Comparison of ENCODE assay signal across 8 mouse cellular contexts in genomic region chr8:48109373-48109855, GRCm38 (mm10). TPM values are rescaled to one million over a fixed set of nuclear protein-coding genes. Genes with fewer than 3 reads are reported as not detected.
DNase-seq lines count a peak whose midpoint lies in the region; ATAC-seq and TF ChIP-seq lines count a peak whose summit lies in the region.

No protein-coding gene starts in this region.

- H3K4me2 ChIP-seq in kidney, embryonic 15.5 days, result peak overlapping the region; percentile 85
- peak overlapping the region; percentile 80 for H3K4me2 ChIP-seq in hindbrain, postnatal 0 days (ENCODE audit: low read depth, low read length)
- peak overlapping the region; percentile 66 for H3K4me2 ChIP-seq in midbrain, embryonic 14.5 days (ENCODE audit: low read length)

- ATAC-seq in kidney, embryonic 15.5 days (replicated peaks; ENCODE audit: low FRiP score), result peak; percentile 71
- peak; percentile 41 for ATAC-seq in hindbrain, postnatal 0 days
- ATAC-seq in midbrain, embryonic 14.5 days (ENCODE audit: low FRiP score, low TSS enrichment), result no peak

- H3K4me1 ChIP-seq in kidney, embryonic 15.5 days, result peaks cover 21% of the 10 kb centered on the region
- H3K4me1 ChIP-seq in embryonic facial prominence, embryonic 10.5 days, result peaks cover 20% of the 10 kb centered on the region
- H3K4me1 ChIP-seq in hindbrain, postnatal 0 days (ENCODE audit: insufficient read depth, low read length), result peaks cover 5% of the 10 kb centered on the region; the same call in 1 of the 2 replicates
- H3K4me1 ChIP-seq in midbrain, embryonic 14.5 days (ENCODE audit: control insufficient read depth, insufficient read depth, low read length), result no peaks in the 10 kb centered on the region; the same call in 1 of the 2 replicates

- peak overlapping the region; percentile 84 for H3K27ac ChIP-seq in kidney, embryonic 15.5 days
- H3K27ac ChIP-seq in embryonic facial prominence, embryonic 10.5 days (replicated peaks), result peak overlapping the region; percentile 97
- no peak overlapping the region for H3K27ac ChIP-seq in hindbrain, postnatal 0 days
- no peak overlapping the region for H3K27ac ChIP-seq in midbrain, embryonic 14.5 days (replicated peaks; ENCODE audit: low read depth, low read length)

- no peaks in the 10 kb centered on the region for H3K27me3 ChIP-seq in kidney, embryonic 15.5 days
- no peaks in the 10 kb centered on the region for H3K27me3 ChIP-seq in embryonic facial prominence, embryonic 10.5 days (replicated peaks; ENCODE audit: low read depth, poor library complexity, severe bottlenecking)
- no peaks in the 10 kb centered on the region for H3K27me3 ChIP-seq in hindbrain, postnatal 0 days (ENCODE audit: insufficient read depth, low read length)
- H3K27me3 ChIP-seq in midbrain, embryonic 14.5 days (ENCODE audit: control insufficient read depth, insufficient read depth, low read length), result no peaks in the 10 kb centered on the region

- WGBS in kidney, embryonic 15.5 days, result 12% methylated on average over 5 of the region's 5 CpGs
- 25% methylated on average over 5 of the region's 5 CpGs for WGBS in embryonic facial prominence, embryonic 10.5 days
- WGBS in hindbrain, postnatal 0 days, result 42% methylated on average over 5 of the region's 5 CpGs
- 40% methylated on average over 5 of the region's 5 CpGs for WGBS in midbrain, embryonic 14.5 days

- TF ChIP-seq CTCF in hindbrain, postnatal 0 days (IDR thresholded peaks at IDR 0.05; ENCODE audit: low read depth), result no peak

- peaks cover 8% of the 10 kb centered on the region for H3K9me3 ChIP-seq in kidney, embryonic 15.5 days (replicated peaks)
- peaks cover 5% of the 10 kb centered on the region; the same call in 1 of the 2 replicates for H3K9me3 ChIP-seq in embryonic facial prominence, embryonic 10.5 days
- H3K9me3 ChIP-seq in hindbrain, postnatal 0 days (ENCODE audit: low read length), result no peaks in the 10 kb centered on the region
- no peaks in the 10 kb centered on the region for H3K9me3 ChIP-seq in midbrain, embryonic 14.5 days (ENCODE audit: control insufficient read depth, low read length)

- H3K9ac ChIP-seq in kidney, embryonic 15.5 days, result 0 out of 2 replicates have a peak overlapping the region, but pooled peaks have one; percentile 0
- peak overlapping the region; percentile 44 for H3K9ac ChIP-seq in hindbrain, postnatal 0 days (replicated peaks; ENCODE audit: low read length)
- peak overlapping the region; percentile 61 for H3K9ac ChIP-seq in midbrain, embryonic 14.5 days (replicated peaks; ENCODE audit: low read length)

- no peak for DNase-seq in kidney, postnatal 14 days
- DNase-seq in embryonic facial prominence, embryonic 10.5 days (ENCODE audit: low spot score), result no peak
- no peak for DNase-seq in hindbrain, postnatal 0 days (ENCODE audit: low spot score)
- no peak for DNase-seq in midbrain, embryonic 14.5 days
- no peak for DNase-seq in cerebellum, adult 18-20 months
- DNase-seq in embryo, embryonic 11 days, result no peak
- no peak for DNase-seq in gastrocnemius, adult 18-20 months (ENCODE audit: low spot score)

- H3K4me3 ChIP-seq in kidney, embryonic 15.5 days (replicated peaks), result peak overlapping the region; percentile 81
- H3K4me3 ChIP-seq in embryonic facial prominence, embryonic 10.5 days, result peak overlapping the region; percentile 84
- H3K4me3 ChIP-seq in hindbrain, postnatal 0 days (ENCODE audit: low read length), result peak overlapping the region; percentile 49
- H3K4me3 ChIP-seq in midbrain, embryonic 14.5 days (replicated peaks; ENCODE audit: low read depth, low read length), result peak overlapping the region; percentile 58

- peaks cover 9% of the 10 kb centered on the region; the same call in 1 of the 2 replicates for H3K36me3 ChIP-seq in kidney, embryonic 15.5 days
- H3K36me3 ChIP-seq in embryonic facial prominence, embryonic 10.5 days (replicated peaks), result peaks cover 23% of the 10 kb centered on the region
- no peaks in the 10 kb centered on the region for H3K36me3 ChIP-seq in hindbrain, postnatal 0 days (ENCODE audit: insufficient read depth, low read length)
- H3K36me3 ChIP-seq in midbrain, embryonic 14.5 days (ENCODE audit: control insufficient read depth, insufficient read depth, low read length), result no peaks in the 10 kb centered on the region

RNA-seq across cellular contexts. Expression of gene Dctd, which starts 10.5 kb away (rescaled TPM):
- 36.7 and 36.8 TPM in 2 replicates for polyA plus RNA-seq in kidney, embryonic 15.5 days (2015; fragmentation: Nextera tagmentation; extraction: Ambion mirVana)
- polyA plus RNA-seq in embryonic facial prominence, embryonic 10.5 days (2016; fragmentation: Nextera tagmentation; extraction: Ambion mirVana), result 57.0 and 58.7 TPM in 2 replicates
- total RNA-seq in hindbrain, postnatal 0 days (2014; rRNA removed), result 18.4 and 20.1 TPM in 2 replicates
- polyA plus RNA-seq in hindbrain, postnatal 0 days (2015; fragmentation: Nextera tagmentation; extraction: Ambion mirVana), result 9.8 TPM in 2 replicates
- 10.4 and 11.4 TPM in 2 replicates for polyA plus RNA-seq in midbrain, embryonic 14.5 days (2014; fragmentation: Nextera tagmentation; extraction: Ambion mirVana)
- under 1 TPM; 0.46 to 0.81 TPM for total RNA-seq in gastrocnemius, adult 18-20 months (2021)

Comparison
In these comparisons a context has a peak if more than half of its experiments do, and no peak if none do; other contexts are left out.
1. H3K27ac ChIP-seq: peak in kidney, embryonic 15.5 days (single experiment) and embryonic facial prominence, embryonic 10.5 days (single experiment); none in hindbrain, postnatal 0 days (single experiment) and midbrain, embryonic 14.5 days (single experiment).
2. H3K9ac ChIP-seq: peak in every context shown above with its lines; median percentile 61 in midbrain, embryonic 14.5 days; 44 in hindbrain, postnatal 0 days; 0 in kidney, embryonic 15.5 days.
3. Peak in every context shown above with its lines, with median percentiles within 50 percentile points of each other: H3K4me2 ChIP-seq and H3K4me3 ChIP-seq.